Mouse (Mus musculus): Measurements from ENCODE around the gene Epb41l1.

Epb41l1 gene

DNA sequence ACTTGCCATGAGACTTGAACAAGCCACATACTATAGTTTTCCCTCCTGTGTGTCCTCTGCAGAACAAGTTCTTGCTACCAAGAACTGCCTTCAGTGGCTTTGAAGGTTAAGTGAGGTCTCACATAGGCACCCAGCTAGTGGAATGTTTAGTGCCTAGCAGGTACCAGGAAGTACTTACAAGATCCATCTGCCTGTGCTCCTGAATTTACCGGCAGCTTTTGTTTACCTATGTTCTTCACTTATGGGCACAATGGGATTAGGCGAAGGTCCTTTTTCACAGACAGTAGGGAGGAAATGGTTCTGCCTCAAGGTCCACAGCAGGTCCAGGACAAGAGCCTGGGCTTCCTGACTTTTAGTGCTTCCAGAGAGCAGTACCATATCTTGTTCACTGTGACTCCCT is 112.5 kb downstream of the Epb41l1 start:
- ATAC-seq (ENCODE audit: low TSS enrichment): no peak

DNA sequence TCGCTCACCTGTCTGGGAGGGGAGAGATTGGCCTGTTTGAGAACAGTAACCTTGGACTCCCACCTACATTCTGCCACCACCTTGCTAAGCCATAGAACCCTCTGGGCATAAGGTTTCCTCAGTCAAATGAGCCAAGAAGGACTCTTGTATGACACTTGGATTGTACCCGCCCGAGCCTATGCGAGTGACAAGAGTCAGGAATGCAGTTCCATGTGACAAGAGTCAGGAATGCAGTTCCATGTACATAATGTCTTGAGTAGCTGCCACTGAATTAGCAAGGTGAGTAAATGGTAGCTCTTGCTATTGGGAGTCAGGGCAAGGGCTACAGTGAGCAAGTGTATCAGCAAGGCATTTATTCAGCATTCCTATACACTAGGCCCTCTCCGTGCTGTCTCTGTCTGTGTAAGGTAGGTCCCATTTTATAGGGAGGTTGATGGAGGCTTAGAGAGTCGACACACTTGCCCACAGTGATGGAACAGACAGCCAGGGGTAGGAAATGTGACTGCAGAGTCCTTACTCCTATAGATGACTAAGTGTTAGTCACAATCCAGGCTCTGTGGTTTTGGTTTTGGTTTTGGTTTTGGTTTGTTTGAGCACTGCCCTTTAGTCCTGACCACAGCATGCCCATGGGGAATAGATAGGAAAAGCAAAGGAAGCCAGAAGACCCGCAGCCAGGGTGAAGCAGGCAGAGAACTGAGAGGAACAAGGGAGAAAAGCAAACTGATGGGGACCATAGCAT is 118.3 kb downstream of the Epb41l1 start:
- ATAC-seq (ENCODE audit: low TSS enrichment): no peak

DNA sequence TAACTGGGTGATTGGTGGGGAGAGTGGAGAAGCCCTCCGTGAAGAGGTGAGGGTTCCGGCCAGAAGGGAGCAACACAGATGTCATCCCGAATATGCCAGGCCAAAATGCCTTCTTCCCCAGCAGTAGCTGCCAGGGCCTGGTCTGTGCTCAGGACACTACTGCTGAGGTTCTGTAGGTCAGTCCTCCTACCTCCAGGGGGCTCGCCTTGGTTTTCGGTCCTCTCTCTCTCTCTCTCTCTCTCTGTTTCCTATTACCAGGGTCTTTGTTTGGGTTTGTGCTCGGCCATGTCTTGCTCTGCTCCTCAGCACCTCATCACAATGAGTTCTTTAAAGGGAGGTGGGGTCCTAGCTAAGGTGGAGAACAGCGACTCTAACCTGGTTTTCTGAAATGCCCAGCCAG is 120.3 kb downstream of the Epb41l1 start:
- no peak for ATAC-seq (ENCODE audit: low TSS enrichment)

DNA sequence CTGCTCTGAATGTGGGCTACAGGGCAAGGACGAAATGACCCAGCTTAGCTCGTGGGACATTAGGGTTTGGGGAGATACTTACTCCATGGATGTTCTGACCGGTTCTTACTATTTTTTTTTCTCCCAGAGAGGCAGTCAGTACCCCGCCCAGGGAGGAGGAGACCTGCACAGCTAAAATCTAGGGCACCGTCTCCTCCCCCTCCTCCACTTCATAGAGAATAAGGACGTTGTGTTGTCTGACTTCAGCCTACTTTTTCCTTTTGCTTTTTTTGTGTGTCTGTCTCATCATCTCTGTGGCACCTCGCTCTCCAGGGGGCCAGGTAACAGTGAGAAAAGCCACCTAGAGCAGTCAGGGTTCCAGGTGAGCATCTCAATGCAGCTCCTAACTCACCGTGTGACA is 121.7 kb downstream of the Epb41l1 start:
- ATAC-seq (ENCODE audit: low TSS enrichment): peak; percentile 61

DNA sequence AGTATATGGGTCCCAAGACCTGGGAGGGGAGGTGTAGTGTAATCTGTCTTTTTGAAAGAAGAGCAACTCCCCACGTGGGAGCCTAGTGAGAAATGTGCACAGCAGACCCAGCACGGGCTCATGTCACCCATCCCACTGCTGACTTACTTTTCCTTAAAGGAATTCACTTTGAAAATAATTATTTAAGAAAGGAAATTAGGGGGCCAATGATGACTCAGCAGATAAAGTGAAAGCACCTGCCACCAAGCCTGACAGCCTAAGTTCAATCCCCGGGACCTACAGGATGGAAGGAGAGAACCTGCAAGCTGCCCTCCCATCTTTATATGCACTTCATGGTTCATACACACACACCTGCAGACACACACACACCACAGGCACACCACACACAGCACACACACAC is 123.1 kb downstream of the Epb41l1 start:
- ATAC-seq (ENCODE audit: low TSS enrichment): no peak

DNA sequence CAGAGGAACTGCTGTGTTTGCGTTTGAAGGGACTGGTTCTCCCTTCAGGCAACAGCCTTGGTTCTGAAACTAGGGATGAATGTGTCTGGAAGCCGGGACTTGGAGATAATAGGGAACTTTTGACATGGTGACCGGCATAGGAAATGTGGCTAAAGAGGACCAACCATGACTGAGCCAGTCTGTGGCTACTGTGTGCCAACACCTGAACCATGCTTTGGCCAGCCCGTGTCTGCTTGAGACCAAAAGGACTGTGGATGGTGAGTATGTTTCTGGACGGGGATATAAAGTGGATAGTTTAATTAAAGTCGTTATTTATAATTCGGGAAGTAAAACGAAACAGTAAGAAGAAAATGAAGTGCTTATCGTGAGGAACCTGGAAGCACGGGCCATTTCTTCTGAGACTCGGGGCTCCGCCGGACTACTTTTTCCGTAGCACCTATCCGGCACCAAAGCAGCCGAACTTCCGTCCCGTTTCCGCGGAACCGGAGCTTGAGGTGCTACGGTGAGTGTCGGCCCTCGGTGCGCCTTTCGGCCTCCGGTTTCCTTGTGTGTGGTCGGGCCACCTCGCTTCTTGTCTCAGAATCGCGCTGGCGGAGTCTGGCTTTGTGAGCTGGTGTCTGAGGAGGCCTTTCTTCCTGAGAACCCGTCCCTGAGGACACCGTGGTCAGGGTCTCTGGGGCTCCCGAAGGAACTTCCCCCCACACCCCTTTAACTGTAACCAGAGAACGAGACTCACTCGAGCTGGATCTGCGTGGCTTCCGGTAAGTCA is 126.6 kb downstream of the Epb41l1 start, which contains the start of gene Aar2:
TSS of gene Aar2 (plus strand) at position 462 of the 769 bp plus-strand sequence.
- ATAC-seq (ENCODE audit: low TSS enrichment): peak; percentile 34; the same call in 1 of the 2 replicates

DNA sequence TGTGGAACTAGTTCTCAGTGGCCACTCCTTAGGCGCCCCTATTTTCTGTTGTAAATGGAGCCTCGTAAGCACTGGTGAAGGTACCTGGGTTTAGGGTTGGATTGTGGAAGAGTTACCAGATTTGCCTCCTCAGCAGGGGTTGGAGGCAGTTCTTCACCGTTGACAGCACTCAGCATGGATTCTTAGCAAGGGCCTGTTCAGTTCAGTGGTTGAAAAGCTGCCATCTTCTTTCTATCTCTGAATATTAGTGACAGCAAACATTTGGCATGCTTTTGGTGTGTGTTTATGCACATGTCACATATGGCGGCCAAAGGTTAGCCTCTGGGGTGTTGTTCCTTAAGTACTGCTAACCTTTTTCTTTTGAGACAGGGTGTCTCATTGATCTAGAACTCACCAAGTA is 131.7 kb downstream of the Epb41l1 start:
- ATAC-seq (ENCODE audit: low TSS enrichment): no peak

DNA sequence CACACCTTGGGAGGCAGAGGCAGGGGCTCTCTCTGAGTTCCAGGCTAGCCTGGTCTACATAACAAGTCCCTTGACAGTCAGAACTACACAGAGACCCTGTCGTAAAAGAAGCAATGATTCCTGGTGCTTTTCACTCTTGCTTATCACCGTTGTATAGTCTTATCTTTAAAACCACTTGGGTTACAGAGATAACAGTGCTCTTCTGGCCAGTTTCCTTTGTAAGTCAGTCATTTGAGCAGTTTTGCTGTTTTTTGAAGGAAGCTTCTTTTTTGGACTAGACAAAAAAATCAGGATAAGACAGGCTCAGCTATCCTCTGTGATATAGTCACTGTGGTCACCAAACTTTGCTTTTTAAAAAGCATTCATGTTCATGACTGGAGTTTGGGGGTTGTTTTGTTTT is 141.1 kb downstream of the Epb41l1 start:
- ATAC-seq (ENCODE audit: low TSS enrichment): no peak

DNA sequence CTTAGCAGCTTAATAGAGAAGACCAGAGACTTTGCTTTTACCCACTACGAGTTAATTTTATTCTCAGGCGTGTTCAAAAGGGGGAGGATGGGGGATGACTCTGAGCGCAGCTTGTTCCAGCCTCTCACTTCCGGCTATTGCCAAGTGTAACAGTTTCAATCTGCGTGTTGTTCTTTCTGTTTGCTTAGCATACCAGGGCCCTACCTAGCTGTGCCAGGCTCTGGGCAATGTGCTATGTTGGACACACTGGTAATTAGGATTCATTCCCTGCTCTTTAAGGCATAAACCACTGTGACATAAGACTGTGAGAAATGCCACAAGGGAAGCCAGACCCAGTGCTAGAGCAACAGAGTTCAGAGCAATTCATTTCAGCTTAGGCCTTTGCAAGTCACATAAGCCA is 142.8 kb downstream of the Epb41l1 start:
- ATAC-seq (ENCODE audit: low TSS enrichment): peak; percentile 88

DNA sequence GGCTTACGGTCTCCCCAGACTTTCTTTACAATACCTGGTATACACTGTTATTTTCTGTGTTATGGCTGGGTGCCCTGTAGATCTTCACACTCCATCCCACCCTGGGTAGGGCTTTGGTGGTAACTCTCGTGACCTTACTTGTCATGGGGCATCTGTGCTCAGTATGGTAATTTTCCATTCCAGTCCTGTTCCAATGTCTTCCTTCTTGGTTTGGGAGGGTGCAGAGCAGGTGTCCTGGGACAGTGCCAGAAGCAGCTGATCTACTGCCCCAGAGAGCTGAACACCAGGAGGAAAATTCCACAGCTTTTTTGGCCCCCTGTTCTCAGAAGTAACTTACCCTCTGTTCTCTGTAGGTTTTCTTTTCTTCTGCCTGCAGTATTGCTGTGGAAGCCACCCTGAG is 145.8 kb downstream of the Epb41l1 start:
- ATAC-seq (ENCODE audit: low TSS enrichment): no peak

DNA sequence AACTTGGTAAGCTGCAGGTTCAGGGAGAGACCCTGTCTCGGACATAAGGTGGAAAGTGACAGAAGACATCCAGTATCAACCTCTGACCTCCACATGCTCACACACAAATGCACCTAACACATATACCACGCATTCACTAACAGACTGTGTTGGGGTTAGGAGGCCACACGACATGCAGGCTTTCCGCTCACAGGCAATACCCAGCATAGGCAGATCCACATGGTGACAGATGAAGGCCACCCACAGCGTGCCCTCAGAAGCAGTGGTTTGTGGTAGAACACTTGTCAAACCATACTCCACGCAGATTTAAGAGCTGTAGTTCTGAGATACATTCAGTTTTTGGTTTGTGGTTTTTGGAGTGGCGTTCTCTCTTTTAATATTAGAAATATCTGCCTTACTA is 147.9 kb downstream of the Epb41l1 start:
- no peak for ATAC-seq (ENCODE audit: low TSS enrichment)

DNA sequence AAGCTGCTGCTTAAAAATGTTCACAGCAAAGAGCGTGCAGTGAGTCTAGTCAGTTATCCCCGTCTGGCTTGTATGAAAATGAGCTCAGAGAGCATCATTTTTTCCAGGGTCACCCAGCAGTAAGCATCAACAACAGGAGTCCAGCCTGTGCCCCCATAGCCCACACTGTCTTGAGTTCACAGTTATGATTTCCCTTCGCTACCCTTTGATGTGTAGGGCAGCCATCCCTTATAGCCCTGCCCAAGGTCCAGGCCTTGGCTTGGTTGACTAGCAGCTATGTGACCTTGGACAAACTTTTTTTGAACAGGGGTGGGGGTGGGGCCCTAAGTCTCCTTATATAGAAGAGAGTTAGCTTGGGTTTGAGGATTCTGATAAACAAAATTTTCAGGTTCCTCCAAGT is 148.6 kb downstream of the Epb41l1 start:
- no peak for ATAC-seq (ENCODE audit: low TSS enrichment)

DNA sequence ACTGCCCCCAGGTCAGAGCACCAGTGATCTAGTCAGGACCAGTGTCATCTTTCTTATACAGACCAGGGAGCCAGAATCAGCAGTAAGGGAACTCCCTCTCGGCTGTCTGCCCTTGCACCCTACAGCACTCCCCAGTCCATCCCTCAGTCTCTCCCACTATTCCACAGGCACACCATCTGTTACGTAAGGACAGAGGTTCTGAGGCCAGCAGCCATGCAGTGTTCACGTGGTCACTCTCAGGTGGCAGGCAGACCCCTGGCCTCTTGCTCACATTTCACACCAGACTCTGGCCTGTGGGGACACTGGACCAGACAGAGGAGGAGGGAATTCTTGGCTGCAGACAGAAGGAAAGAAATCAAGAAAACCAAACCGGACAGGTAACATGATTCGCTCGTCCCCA is 150.8 kb downstream of the Epb41l1 start:
- no peak for ATAC-seq (ENCODE audit: low TSS enrichment)

DNA sequence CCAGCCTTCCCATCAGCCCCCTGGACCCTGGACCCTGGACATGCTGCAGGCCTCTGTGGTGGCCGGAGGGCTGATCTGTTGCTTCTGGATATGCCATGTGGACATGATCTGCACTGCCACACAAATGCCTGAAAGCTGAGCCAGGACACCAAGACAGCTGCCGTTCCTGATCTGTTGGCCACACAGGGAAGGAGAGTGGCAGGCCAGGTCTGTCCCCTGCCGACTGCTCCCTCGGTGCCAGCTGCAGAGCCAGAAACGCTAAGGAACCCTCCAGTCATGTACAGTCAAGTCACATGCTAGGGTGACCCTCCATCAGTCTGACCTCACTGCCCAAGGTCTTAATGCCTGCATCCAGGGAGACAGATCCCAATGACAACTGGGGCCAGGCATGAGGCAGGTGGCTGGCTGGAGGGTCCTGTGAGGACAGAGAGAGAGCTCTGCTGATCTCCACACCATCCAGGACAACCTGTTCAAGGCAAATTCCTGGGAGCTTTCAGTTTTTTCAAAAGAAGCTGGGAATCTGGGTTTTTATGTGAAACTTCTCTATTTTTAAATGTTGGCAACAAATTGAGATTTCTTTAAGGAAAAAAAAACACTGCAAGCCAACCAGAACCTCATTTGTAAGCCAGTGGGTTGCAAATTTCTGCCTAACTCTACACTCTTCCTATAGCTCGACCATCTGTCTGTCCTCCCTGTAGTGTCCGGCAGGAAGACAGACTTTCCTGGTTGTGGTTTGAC is 156.3 kb downstream of the Epb41l1 start:
- ATAC-seq (ENCODE audit: low TSS enrichment): peak; percentile 22; the same call in 1 of the 2 replicates

DNA sequence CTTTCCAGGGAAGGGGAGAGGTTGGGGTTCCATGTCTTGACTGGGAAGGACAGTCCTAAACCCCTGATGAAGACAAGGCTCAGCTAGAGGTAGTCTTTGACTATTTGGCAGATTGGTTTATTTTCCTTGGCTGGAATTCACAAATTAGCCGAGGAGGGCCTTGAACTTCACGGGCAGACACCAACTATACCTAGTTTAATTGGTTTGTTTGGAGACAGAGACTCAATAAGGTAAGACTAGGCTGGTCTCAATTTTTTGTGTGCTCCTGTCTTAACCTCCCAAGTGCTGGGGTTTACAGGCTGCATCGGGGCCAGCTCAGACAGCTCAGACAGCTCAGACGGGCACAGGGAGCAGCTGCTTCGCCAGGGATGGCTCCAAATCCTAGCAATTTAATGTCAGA is 159.8 kb downstream of the Epb41l1 start:
- ATAC-seq (ENCODE audit: low TSS enrichment): no peak

DNA sequence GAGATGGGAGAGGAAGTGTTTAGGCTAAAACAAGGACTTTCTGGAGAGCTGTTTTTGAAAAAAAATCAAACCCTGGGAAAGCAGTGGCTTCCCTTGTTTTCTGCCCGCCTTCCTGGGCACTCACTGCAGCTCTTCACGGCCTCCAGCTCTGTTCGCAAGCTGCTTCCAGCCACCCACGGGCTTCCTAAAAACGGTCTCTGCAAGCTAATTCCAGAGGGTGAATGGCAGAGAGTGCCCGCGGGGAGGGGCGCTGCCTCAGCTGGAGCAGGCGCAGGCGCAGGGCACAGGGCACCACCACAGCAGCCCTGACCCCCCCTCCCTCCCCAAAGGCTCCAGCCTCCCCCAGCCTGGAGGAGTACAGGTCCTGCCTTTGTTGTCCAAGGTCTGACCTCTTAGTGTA is 160.5 kb downstream of the Epb41l1 start:
- ATAC-seq (ENCODE audit: low TSS enrichment): peak; percentile 79

DNA sequence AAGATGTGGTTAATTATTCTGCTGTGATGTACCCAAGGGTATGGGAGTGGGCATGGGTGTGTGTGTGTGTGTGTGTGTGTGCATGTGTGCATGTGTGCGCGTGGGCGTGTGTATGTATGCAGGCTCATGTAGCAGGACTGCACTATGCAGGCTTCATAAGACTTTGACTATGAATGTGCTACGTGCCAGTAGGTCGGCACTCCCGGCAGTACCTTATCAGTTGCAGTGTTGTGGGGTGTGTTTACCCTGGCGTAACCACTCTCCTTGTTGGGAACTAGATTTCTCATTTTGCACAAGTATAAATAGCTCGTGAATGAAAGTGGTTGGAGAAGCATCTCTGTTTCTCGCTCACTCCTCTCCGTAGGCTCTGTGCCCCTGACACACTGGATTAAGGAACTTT is 162.2 kb downstream of the Epb41l1 start:
- no peak for ATAC-seq (ENCODE audit: low TSS enrichment)

DNA sequence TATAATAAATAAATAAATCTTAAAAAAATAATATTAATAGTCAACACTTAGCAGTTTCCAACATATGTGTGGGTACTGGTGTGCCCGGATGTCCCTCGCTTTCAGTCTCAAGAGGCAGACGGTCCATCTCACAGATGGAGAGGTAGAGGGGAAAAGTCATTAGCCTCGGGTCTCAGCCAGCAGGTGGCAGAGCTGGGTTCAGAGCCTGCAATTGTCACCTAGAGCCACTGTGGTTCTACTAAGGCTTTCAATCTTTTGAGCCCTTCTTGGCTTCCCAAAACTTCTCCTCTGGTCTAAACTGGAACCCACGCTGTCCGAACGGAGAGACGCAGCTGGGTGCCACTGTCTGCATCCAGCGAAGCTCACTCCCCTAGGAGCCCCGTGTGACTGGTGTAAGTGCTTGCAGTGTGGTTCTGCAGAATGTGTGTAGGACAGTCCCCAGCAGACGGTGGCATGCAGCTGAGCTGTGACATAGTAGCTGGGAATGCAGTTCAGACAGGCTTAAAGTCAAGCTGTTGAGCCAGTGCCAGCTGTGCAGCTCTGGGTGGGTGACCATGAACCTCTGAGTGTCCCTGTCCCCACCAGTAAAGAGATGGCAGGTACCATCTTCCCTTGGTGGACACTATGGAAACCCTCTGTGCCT is 163.6 kb downstream of the Epb41l1 start:
- no peak for ATAC-seq (ENCODE audit: low TSS enrichment)

DNA sequence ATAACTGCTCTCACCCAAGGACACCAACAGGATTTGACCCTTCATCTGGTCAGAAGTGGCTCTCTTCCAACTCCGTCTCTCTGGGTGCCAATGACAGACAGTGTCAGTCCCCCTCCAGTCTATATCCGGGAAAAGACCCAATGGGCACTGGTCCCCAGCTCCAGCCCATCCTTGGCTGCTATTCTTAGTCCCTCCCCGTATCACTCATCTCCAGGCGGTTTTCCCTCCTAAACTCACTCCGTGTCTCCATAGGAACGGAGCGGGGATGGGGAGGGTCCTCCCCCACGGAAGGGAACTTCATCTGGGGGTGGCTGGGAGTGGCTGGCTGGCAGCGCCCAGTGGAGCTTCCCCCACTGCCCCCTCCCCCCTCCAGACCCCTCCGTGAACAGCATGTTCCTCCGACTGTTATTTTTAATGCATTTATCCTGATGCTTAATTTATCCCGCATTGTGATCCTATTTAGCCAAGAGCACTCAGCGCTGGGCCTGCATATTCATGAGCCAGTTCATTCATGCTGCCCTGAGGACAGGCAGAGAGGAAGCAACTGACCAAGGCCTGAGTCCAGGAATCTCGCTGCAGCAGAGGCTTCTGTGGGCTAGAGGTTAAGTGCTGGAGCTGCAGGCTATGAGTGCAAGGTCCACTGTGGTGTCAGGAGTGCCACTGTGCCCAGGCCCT is 164.2 kb downstream of the Epb41l1 start:
- ATAC-seq (ENCODE audit: low TSS enrichment): peak; percentile 17; the same call in 1 of the 2 replicates

DNA sequence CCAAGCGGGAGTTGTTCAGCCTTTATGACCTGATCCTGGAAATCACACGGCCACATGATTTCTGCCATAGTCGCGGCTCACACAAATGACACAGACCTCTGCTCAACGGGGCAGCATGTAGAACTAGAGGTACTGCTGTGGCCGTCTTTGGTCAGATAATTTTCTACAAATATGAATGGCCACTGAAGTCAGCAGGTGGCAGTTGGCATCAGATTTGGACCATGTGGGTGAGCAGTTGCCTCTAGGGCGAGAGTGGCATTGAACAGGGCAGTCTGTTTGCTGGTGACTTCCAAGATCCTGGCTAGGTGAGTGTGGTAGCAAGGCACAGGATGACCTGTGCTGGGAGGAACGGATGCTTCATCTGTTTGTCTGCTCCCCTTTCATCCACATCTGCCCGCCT is 168.8 kb downstream of the Epb41l1 start:
- ATAC-seq (ENCODE audit: low TSS enrichment): no peak
